Mouse (Mus musculus) olfactory bulb, adult 2 months (tissue): ENCODE data around the gene Csrp3.

Source experiments
- CTCF ChIP-seq: fragments of 200-500 bp; IDR thresholded peaks from 2 replicates; pipeline ENCODE4 v1.5.1; 2012; ENCODE audit warnings: low read depth, mild to moderate bottlenecking, low read length, moderate library complexity; ENCODE audit not compliant: insufficient read depth
- POLR2A ChIP-seq: fragments of 200-500 bp; IDR thresholded peaks from 2 replicates; pipeline ENCODE4 v1.6.1; 2012; ENCODE audit warnings: mild to moderate bottlenecking, low read depth, low read length, moderate library complexity; ENCODE audit not compliant: insufficient read depth

- no peak for TF ChIP-seq CTCF
- no peak for TF ChIP-seq POLR2A
These were observed 22.8 kb upstream of the Csrp3 start for GRCm38 (mm10) chr7:48870579-48871180.
